Mouse (Mus musculus) E14TG2a.4 (cell line): ENCODE data around the gene Asxl1.

ENCODE experiments used
- CTCF ChIP-seq: conservative IDR thresholded peaks from 2 replicates; pipeline ENCODE4 v1.5.1; 2014; ENCODE audit warnings: low read length
- NANOG ChIP-seq: IDR thresholded peaks from 2 replicates; pipeline ENCODE4 v1.6.1; 2014; ENCODE audit warnings: borderline replicate concordance, low read length, mixed read lengths
- POU5F1 ChIP-seq: IDR thresholded peaks from 2 replicates; pipeline ENCODE4 v1.6.1; 2014; ENCODE audit warnings: low read length, borderline replicate concordance

DNA sequence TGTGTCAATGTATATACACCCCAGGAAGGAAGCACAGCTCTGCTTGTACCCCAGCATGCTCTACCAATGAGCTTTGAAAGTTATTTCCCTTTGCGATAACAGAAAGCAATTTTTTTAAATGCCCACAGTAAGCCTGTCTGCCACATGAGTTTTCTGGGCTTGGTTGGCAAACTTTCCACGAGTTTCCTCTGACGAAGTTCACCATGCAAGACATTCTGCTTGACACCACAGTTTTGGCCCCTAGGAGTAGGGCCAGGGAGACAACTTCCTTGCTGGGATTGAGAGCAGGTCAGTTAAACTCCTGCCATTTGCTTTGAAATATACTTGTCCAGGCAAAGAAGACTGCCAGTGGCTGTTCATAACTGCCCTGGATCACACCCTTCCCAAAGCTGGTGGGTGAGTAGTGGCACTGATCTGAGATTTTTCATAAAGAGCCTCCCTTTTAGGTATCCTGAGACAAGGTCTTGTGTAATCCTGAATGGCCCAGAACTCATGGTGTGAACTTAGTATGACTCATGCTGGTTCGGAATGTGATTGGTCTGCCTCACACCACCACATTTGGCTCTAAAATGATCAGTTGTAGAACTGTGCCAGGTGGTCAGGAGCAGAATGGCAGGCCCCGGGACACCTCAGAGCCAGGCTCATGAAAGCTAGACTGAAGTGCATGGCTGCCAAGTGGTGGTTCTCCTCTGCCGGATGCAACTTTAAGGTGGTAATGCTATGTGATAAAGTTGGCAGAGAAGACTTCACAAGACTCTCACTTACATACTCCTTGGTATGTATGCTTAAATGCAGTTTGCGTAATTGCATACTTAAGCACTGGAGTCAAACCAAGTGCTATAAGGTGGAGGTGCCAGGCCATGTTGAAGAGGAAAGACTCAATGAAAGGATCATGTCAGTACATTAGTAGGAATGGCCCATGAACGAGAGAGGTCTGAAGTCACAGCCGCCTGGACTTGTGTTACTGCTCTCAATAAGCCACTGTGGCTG is 7.0 kb upstream of the Asxl1 start:
- TF ChIP-seq CTCF (no peak), POU5F1 (no peak), NANOG (no peak)
